Mouse (Mus musculus) granulocyte monocyte progenitor cell, adult 5-6 weeks (primary cell): Measurements from ENCODE around the gene Slc30a4. TPM values are rescaled to one million over a fixed set of nuclear protein-coding genes. Genes with fewer than 3 reads are reported as not detected.
A peak's percentile ranks its signal among the peaks of the same experiment; 100 is the strongest.

Source experiments
- ATAC-seq: replicated peaks from 2 replicates; pipeline ENCODE4 v1.8.0; 2016; ENCODE audit warnings: mild to moderate bottlenecking, moderate TSS enrichment, inconsistent platforms; ENCODE audit not compliant: poor library complexity, severe bottlenecking
- total RNA-seq, 2 experiments: library from RNA; stranded (forward) in 1 of 2; stranded (reverse) in 1 of 2; fragments of 200-712, 200-1000 nt in 1 of 2; fragments of >200 nt in 1 of 2; fragmentation: Nextera tagmentation in 1 of 2; gene quantifications; 2 replicates each; pipeline ENCODE4 v1.2.3; 2014 to 2017

Slc30a4 gene
- total RNA-seq, 2 experiments from 2014 or later, result 1.3 to 2.0 TPM

GRCm38 (mm10) chr2:122681379-122682137 is 20.9 kb downstream of the Slc30a4 start:
- peak; percentile 22 for ATAC-seq

DNA sequence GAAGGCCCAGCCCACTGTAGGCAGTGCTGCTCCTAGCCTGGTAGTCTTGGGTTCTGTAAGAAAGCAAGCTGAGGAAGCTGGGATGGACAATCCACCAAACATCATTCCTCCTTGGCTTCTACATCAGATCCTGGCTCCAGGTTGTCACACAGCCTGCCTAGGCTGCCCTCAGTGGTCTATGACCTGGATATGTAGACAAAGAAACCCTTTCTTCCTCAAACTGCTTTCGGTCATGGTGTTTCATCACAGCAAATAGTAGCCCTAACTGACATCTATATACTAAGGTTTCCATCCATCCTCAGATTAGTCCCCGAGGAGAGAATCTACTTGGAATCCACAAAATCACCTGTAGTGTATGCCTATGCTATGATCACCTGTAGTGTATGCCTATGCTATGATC is 27.3 kb downstream of the Slc30a4 start:
- peak; percentile 75 for ATAC-seq

- peak; percentile 86 for ATAC-seq
Observed at GRCm38 (mm10) chr2:122672841-122673240, 29.6 kb downstream of the Slc30a4 start.

GRCm38 (mm10) chr2:122671714-122672113 is 30.7 kb downstream of the Slc30a4 start:
- ATAC-seq, result no peak

DNA sequence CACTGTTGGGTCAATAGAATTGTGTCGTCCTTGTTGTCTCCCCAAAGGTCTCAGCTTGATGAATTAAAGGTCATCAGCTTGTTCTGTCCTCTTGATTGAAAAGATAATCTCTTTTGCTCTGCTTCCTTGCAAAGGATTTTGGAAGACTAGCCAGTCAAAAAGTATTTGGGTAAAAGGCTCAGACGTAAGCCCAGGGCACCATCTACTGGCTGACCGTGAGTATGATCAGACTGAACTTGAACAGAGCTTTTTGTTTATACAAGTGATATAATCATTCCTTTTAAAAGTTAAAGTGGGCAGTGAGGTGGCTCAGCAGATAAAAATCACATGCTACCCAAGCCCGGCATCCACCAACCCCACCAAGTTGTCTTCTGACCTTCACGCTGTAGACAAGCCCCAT is 34.6 kb downstream of the Slc30a4 start:
- no peak for ATAC-seq

DNA sequence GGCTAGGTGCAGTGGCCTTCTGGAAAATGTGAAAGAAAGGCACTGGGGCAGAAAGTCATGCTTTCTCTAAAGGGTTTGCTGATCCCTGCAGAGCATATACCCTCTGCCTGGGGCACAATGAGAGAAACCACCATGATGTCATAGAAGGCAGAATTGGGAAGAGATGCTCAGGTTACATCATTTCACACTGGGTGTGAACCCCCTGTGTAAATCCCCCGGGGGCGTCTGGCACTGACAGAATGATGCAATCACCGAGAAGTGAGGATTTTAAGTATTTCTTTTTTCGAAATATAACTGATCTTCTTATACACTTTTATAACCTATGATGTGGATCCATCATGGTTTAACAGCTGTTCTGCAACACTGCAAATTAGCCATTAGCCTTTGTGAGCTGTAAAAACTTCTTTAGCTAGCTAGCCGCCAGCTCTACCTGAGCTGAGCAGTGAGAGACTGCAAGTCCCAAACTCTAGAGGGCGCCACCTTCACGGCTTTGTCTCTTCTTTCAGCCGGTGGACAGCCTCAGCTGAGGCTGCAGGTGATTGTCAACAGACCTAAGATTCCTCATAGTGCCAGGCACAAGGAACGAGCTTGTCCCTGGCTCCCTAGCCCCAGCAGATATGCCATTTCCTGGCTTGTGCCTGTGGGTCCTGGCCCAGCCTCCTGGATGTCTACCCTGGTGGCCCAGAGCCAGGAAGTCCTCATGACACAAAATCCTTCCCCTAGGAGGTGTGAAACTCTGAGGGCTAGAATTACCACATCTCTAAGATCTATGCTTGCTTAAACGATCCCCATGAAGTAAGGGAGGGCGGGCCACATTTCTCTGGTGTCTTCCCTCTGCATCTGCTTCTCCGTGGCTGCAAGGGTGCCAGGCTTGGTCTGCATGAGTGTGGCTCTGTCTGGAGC is 36.2 kb downstream of the Slc30a4 start:
- peak; percentile 72 for ATAC-seq

DNA sequence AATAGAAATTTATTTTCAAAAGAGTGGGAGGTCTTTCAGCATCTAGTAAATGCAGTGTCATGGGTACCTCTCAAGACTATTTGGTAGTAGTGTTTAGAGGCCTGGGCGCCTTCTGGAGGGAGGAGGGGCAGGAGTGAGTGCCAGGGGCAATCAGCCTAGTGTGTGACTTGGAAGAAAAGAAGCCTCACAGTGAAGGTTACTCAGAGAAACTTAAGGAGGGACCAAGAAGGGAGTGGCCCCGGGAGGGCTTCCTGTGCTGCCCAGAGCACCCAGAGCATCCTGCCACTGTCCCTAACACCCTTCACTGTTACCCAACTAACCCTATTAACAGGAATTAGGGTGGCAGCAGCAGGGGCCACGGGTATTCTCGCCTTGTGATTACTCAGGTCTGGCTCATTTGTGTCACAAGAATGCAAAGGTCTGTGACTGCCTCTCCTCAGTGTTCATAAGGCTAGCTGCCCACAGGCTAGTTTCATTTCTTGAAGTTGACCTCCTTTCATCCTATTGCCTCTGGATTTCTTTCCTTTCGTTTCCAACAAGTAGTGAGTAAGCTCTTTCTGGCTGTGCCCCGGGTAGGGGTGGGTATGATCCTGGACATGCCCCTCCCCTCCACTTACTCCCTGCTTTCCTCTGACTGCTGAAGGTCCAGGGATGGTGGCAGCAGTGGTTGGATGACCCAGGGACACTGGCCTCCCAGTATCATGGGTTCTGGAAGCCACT is 37.0 kb downstream of the Slc30a4 start:
- ATAC-seq, result peak; percentile 67

DNA sequence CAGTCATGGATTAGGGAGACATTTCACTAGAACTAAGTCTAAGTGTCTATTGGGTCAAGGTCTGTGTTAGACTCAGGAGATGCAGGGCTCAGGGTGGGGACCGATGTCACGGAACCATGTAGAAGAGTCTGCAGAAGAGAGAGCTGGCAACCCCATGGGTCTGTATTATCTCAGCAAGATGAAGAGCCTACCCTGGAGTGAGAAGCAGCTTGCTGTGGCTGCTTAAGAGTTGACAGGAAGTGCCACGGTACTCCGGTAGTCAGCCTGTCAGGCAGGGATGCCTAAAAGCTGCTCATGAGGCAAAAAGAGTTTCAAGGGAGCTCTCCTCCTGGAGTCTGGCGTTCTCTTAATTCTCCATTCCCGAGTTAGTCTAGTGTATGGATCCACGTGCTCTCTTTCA is 42.6 kb downstream of the Slc30a4 start:
- no peak for ATAC-seq

DNA sequence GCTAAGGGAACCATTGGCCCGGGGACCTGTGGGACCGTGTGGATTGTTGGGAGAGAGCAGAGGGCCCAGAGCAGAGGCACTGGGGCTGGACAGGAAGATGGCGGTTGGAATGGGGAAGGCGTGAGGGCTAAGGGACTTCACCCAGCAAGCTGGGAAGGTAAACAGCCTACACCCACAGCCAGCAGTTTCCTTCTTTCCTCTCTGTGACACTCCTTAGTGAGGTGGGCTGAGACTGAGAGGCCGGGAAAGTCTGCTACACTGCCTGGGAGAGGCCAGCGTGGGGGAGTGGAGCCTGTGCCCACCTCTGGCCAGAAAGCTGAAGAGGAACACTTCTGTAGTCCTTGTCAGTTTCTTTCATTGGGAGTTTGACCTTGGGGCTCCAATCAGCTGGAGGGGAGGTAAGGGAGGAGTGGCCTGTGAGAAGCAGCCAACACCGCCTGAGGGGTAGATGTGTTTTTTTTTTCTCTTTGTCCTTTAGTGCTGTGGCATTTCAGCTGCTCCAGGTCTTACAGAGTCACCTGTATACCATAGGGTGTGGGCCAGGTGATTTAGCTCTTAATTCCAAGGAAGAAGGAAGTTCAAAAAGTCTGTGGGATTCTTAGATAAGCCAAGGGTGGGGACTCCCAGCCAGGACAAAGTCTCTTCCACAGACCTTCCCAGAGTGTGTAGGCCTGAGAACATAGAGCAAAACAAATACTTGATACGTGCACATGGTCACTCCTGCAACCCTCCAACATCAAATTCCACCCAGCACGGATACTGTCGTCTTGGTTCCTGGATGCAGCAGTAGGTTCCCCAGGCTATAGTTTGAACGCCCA is 44.5 kb downstream of the Slc30a4 start:
- ATAC-seq, result peak; percentile 52

DNA sequence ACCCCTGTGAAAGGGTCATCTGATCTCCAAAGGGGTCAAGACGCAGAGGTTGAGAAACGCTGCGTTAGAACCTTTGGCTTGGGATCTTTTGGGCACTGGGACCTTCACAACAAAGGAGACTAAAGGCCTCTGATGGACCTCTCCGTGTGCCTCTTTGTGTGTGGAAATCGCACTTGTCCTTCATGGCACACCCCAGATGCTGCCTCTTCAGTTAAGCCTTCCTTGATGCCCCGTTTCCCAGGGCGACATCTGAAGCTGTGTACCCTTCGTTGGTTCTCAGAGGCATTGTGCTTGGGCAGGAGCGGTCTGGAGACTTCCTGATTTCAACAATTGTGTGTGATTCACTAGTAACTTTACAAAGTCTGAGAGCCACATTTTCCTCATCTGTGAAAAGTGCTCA is 45.7 kb downstream of the Slc30a4 start:
- ATAC-seq, result no peak

DNA sequence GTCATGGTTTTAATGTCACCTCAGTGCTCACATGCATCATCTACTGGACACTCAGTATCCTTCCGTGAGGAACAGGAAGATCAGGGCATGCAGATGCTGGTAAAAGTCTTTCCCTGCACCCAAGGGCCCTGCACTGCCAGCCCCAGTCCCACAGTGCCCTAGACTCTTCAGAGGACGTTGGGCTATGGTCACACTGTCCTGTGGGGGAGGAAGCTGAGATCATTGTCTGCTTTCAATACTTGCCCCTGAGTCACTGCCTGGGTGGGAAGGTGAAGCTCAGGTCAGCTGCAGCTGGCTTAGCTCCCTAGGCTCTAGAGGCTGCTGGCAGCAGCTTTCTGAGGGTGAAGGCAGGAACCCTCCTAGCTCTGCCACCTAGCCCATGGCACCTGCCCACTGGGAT is 46.4 kb downstream of the Slc30a4 start:
- no peak for ATAC-seq

DNA sequence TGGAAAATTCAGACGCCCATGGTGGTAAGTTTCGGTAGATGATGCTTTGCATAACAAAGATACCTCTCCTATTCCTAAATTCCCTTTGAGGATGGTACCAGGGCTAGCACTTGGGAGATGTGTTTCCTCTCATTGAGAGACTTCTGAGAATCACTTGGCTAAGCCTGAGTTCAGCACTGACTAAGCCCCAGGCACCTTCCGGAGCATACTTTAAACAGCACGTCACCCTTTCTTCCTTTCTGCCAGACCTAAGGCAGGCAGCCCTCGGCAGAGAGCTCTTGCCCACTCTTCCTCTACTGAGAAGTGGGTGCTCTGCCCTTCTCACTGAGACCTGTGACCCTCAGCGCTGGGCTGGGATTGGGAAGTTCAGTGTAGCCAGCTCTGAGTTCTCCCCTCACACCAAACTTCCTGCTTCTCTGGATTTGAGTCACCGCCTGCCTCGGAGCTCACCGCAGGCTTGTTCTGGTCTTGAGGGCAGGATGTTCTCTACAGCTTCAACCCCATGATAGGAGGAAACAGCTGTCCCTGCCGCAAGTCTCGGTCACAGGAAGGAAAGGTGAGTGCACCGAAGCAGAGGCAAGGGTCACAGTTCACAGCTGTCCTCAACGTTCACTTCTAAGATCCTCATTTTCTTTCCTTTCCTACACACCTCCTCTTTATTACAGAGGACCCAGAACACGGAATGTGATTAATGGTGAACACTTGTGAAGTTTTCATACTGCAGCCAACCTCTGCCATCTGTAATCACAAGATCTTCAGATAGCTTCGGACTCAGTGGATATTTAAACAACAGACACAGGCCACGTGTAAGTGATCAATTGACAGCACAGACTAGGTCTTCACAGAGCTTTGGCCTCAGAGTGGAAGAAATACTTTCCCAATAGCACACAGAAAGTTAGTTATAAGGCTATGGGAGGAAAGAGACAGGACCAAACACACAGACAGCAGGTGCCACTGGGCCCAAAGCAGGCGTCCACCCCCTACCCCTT is 50.1 kb downstream of the Slc30a4 start:
- ATAC-seq, result peak; percentile 91

DNA sequence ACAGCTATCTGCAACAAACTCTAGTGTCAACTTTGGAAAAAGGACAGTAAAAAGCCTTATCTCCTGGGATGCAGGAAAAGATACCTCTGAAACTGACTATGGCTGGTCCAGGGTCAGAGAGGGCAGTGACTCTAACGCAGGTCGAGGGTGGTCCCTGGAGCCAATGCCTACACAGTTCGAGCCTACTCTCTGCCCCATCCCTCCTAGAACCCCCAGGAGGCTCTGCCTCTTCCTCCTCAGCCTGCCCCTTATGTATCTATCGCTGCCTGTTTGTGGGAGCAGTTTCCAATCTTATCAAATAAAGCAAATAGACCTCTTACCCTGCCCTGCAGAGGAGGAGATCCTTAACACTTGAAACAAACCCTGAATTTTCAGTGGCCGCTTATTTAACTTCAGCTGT is 63.8 kb downstream of the Slc30a4 start:
- ATAC-seq, result no peak

DNA sequence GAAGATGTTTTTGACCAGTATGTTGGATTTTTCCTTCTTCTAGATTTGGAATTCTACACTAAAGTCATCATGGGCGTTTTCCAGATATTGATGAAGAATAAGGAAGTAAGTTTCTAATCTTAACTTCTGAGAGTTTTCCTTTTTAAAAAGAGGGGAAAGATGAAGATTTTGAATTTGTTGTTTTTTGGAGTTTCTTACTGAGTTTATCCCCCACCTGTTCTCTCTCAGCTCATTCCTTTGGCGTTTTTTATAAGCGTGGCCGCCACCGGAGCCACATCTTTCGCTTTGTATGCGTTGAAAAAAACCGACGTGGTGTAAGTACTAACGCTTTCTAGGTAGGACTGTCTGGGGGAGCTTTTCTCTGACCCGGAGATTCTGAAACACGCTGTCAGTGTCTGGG is 64.4 kb downstream of the Slc30a4 start:
- no peak for ATAC-seq

DNA sequence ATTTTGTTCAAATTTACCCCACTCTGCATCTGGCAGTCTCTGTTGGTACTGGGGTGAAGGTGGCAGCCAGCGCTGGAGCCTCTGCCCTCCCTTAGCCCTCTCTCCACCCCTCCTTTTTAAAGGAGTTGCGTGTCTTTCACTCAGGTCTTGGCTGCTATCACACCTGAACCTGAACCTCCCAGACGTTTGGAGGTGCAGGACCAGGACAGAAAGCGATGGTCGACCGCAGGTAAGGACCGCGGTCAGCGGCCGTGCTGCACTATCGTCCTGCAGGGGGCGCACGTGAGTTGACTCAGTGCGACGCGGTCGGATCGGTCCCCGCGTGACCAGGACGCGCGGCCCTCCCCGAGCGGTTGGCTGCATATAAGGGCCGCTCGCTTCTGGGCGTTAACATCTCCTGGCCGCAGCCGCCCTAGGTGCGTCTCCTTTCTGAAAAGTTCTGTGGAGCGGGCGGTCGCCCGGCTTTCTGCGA is 64.9 kb downstream of the Slc30a4 start:
- ATAC-seq, result peak; percentile 99

GRCm38 (mm10) chr2:122636686-122637085 is 65.8 kb downstream of the Slc30a4 start, which contains the start of gene AA467197:
Gene AA467197 (plus strand): TSS chr2:122636986.
- ATAC-seq, result no peak
